Mouse (Mus musculus) urinary bladder, postnatal 0 days (tissue): ENCODE results near the gene Abcg3. TPM values are rescaled to one million over a fixed set of nuclear protein-coding genes. Genes with fewer than 3 reads are reported as not detected.

ENCODE experiments used
- polyA plus RNA-seq: library from polyadenylated mRNA; unstranded; fragments of >200 nt; fragmentation: Nextera tagmentation; extraction: Ambion mirVana; gene quantifications from 2 replicates; pipeline ENCODE4 v1.2.1, GENCODE M21; 2015

The Abcg3 gene
- polyA plus RNA-seq: 0.40 and 0.73 TPM in 2 replicates

GRCm38 (mm10) chr5:104982535-104982934, at the start of gene Abcg3:
Gene Abcg3, minus strand, starts transcription at chr5:104982718.

Other genes with a start within 250 kb of the Abcg3 start
- gene Zfp951, start 122.6 kb downstream of the Abcg3 start, polyA plus RNA-seq: 2.3 and 3.4 TPM in 2 replicates
- 1.8 and 2.0 TPM in 2 replicates for gene Gbp9, start 156.8 kb upstream of the Abcg3 start, polyA plus RNA-seq
- gene Gbp8, start 156.8 kb upstream of the Abcg3 start, polyA plus RNA-seq: 0.30 and 0.51 TPM in 2 replicates
- 0.43 and 0.53 TPM in 2 replicates for gene Gbp4, start 156.9 kb upstream of the Abcg3 start, polyA plus RNA-seq